Mouse (Mus musculus) central nervous system, embryonic 11.5 days (tissue): ENCODE results near the gene Bpifa2. TPM values are rescaled to one million over a fixed set of nuclear protein-coding genes. Genes with fewer than 3 reads are reported as not detected.

Experiments used
- polyA plus RNA-seq: library from polyadenylated mRNA; depleted of rRNA; stranded (reverse); fragments of >200 nt; gene quantifications from 2 replicates; pipeline ENCODE4 v1.2.3, GENCODE M21; 2012; rRNA removed

Bpifa2 gene
- polyA plus RNA-seq, result not detected in 2 replicates

DNA sequence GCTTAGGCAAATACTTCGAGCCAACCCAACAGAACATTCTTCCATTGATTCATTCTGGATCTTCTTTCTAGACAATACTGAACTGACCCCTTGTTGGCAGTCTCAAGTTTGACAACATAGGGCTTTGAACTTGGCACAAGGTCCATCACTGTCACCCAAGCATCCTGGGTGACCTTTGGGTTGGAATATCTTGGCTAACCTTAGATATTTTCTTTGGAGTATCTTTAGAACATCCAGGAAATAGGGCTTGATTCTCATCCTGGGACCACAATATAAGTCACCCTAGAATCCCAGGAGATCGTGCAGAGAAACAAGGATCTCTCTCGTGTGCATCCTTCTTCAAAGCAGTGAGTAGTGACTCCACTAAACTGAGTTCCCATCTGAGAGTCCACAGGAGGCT, at the start of gene Bpifa2:
TSS of gene Bpifa2 (plus strand) at position 301 of the 400 bp plus-strand sequence.

DNA sequence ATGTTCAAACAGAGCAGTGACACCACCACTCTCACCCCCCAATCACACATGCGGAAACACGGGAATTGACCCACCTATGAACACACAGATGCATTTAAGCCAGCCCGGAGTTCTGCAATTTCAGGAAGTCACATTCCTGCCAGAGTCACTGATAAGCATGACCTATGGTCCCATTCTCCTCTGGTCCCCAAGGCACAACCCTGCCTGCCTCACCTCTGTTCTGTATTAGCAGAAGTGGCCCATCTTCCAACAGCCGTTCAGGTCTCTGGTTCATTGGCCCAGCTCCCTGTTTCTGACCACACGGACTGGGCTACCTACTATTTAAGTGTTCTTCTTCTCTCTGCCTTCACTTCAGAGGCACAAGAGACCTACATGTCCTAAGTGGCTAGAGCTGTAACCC, 33.5 kb upstream of the Bpifa2 start, which contains the start of gene Bpifa6:
TSS of gene Bpifa6 (plus strand) at position 364 of the 400 bp plus-strand sequence.

Other genes with a start within 250 kb of the Bpifa2 start
- 0.08 and 0.19 TPM in 2 replicates for gene Efcab8, start 228.3 kb upstream of the Bpifa2 start, polyA plus RNA-seq
- not detected in 2 replicates for gene Sun5, start 137.2 kb upstream of the Bpifa2 start, polyA plus RNA-seq
- 0.05 TPM in 1 of 2 replicates, not detected in the other for gene Bpifb2, start 133.2 kb upstream of the Bpifa2 start, polyA plus RNA-seq
- gene Bpifb6, start 107.9 kb upstream of the Bpifa2 start, polyA plus RNA-seq, result 0.04 TPM in 1 of 2 replicates, not detected in the other
- gene Bpifb3, start 90.0 kb upstream of the Bpifa2 start, polyA plus RNA-seq, result not detected in 2 replicates
- gene Bpifb4, start 70.1 kb upstream of the Bpifa2 start, polyA plus RNA-seq, result not detected in 2 replicates
- not detected in 2 replicates for gene Bpifa6, start 33.3 kb upstream of the Bpifa2 start, polyA plus RNA-seq
- not detected in 2 replicates for gene Bpifa3, start 122.1 kb downstream of the Bpifa2 start, polyA plus RNA-seq
- gene Bpifa1, start 134.6 kb downstream of the Bpifa2 start, polyA plus RNA-seq, result not detected in 2 replicates
- not detected in 2 replicates for gene Bpifa5, start 154.3 kb downstream of the Bpifa2 start, polyA plus RNA-seq
- gene Bpifb1, start 182.6 kb downstream of the Bpifa2 start, polyA plus RNA-seq, result not detected in 2 replicates
- 0.16 and 0.17 TPM in 2 replicates for gene Bpifb5, start 215.5 kb downstream of the Bpifa2 start, polyA plus RNA-seq
- not detected in 2 replicates for gene Bpifb9a, start 249.6 kb downstream of the Bpifa2 start, polyA plus RNA-seq